Mouse (Mus musculus) left cerebral cortex, postnatal 36 days (tissue): ENCODE data around the gene Eef1e1. TPM values are rescaled to one million over a fixed set of nuclear protein-coding genes. Genes with fewer than 3 reads are reported as not detected.
"Not testable (repeated sequence)": the region's sequence is repeated elsewhere in the genome, so short reads cannot be mapped to it uniquely, and the experiment has no call there.

Experiments used
- DNase-seq, 2 experiments: peaks; one replicate each; pipeline ENCODE4 v3.0.0; 2021 to 2022; ENCODE audit warnings: low spot score in 2 of 2, mixed read lengths in 1 of 2
- intact Hi-C: fragments of 180-260 bp; cut with DNase I; formaldehyde crosslinking; loops from one replicate; pipeline ENCODE4 v1.15.1; 2025
- total RNA-seq, 2 experiments: library from RNA; stranded (reverse); gene quantifications; 2 replicates each; pipeline ENCODE4 v1.2.3; 2021

Eef1e1 gene
- 10 to 100 TPM; 26.0 to 28.3 TPM for total RNA-seq

DNA sequence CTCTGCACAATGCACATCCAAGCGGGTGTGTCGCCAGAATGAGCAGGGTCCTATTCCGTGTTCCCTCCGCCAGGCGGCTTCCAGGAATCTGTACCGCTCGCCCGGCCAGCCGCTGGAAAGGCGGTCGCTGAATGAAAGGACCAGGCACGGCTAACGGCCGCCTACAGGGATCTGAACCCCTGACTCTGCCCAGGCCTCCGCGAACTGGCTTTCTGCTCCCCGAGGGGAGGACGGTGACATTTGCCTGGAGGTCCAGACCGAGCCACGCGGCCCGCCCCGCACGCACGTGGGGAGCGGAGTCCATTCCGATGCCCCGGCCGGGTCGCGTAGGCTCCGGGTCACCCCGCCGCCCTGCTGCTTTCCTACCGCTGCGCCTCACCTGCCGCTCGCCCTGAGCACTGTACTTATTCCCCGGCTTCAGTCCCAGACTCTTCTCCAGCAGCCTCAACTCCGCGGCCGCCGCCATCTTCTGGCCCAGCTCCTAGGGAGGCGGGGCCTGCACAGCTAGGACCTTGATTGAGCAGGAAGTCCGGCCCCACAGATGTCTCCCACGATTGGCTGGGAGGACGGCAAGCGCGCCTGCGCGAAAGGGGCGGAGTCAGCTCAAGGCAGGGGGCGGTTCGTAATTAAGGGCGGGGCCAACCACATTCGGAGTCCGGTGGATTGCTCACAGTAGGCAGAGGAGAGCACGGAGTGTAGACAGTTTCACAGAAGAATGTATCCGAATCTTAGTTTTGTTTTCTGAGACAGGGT, at the start of gene Eef1e1:
TSS of gene Eef1e1 (minus strand) at position 531 of the 753 bp plus-strand sequence.
- DNase-seq, result peak; percentile 92 to 93
- intact Hi-C loops, result no loop called here

DNA sequence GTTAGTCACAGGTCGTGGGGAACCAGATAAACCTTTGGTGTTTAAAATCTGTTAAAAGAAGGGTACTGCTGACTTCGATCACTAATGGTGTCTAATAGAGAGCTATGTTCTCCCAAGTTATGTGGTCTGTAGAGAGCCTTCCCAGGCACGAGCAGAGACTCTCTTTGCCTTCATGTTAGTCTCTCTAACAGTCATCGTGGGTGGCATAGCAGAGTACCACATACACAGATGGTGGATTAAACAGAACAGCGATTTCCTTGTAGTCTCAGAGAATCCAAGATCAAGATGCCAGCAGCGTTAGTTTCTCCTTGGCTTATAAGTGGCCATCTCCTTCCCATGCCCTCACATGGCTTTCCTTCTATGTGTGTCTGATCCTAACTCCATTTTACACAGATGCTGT, 32.0 kb upstream of the Eef1e1 start:
- intact Hi-C loops, result loop anchor here (5.0 kb wide), 1 partner anchor 71 kb away; no protein-coding TSS in a partner anchor
- no peak for DNase-seq

DNA sequence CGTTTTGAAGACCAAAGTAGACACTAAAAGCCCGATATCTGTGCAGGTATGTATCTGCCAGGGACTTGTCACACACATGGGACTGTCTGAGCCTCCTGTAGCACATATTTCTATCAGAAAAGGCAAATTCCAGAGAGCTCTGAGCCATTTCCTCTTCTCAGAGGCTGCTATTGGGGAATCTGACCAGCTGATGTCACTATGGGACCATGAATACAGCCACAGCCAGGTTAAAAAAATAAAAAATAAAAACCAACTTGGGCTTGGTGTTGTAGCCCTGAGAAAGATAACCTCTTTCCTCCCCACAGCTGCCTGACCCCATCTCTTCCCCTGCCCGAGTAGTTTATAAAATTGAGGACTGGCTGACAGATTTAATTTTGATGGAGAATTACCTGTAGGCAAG, 31.2 kb upstream of the Eef1e1 start:
- peak; percentile 25 to 36 for DNase-seq
- intact Hi-C loops, result loop anchor here (5.0 kb wide), 1 partner anchor 72 kb away; no protein-coding TSS in a partner anchor

DNA sequence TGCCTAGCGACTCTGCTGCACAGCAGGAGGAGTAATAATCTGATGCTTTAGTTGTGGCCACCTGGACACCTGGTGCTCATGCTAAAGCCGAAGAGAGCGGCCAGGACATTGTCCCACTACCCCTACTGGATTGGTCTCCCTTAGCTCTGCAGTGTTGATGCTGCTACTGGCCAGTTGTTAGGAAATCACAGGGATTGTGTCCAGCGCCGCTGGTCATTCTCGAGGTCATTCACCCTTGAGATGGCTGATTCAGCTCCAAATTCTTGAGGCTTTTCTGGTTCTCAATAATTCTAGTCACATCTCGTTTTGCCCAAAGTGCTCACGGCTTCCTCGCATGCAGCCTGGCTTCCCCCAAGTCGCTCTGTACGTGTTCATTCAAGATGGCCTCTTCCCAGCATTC, 29.9 kb upstream of the Eef1e1 start:
- intact Hi-C loops, result no loop called here
- no peak for DNase-seq

DNA sequence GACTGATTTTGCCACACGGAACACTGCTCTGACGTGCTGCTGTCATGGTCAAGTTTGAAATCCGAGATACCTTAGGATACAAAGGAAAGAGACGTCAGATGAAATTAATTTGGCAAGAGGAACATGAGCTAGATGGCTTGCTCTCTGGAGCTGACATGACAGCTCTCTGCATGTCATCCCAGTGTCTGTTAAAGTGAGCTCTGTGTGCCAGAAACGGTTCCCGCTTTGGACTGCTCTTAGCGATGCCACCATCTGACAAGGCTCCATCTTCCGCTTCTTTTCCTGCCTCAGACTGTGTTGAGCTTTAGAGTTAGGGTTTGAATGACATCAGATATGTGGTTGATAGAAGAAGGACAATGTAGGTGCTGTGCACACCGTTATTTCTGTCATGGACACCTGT, 13.5 kb upstream of the Eef1e1 start:
- DNase-seq, result no peak
- intact Hi-C loops, result no loop called here

DNA sequence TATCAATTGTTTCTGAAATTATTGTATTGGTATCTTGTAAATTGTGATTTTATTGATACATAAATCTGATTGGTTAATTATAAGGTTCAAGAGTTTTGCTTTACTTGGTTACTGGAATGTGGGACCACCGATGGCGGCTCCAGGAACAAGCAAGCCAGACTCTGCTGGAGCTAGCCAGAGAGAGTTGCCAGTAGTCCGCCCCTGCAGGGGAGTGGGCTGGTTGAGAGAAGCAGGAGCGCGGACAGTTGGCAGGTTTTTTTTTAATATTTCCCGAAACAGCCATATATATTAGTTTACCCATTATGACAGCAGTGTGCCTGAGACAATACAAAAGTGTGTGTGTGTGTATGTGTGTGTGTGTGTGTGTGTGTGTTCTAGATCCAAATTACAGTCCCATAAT, 12.6 kb upstream of the Eef1e1 start:
- intact Hi-C loops, DNase-seq: not testable (repeated sequence)

DNA sequence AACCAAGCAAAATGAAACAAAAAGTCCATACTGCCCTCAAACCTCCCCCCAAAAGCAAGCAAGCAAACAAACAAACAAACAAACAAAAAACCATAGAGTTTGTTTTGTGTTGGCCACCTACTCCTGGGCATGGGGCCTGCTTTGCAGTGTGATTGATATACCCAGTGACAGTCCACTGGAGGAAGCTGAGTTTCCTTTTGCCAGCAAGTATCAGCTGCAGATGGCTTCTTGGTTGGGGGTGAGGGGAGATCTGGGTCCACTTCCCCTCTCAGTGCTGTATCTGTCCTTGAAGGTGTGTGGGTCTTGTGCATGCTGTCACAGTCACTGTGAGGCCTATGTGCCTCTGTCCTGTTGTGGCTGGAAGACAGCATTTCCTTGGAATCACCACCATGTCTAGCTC, 11.2 kb upstream of the Eef1e1 start:
- no peak for DNase-seq
- intact Hi-C loops, result no loop called here

DNA sequence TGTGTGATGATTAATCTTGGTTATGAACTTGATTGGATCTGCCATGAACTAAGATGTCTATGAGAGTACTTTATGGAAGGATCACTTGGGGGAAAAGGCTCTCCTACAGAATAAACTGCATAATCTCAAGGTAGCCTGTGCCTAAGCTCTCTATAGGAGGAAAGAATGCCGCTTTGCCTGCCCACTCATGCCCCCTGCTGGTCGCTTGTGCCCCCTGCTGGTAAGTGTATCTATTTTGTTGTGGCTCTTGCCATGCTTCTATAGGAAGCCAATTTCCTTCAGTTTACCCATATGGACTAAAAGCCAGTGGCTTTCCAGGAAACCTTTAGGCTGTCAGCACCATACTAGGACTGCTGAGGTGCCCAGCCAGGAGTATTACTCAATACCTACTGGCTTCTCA, 9.7 kb upstream of the Eef1e1 start:
- intact Hi-C loops, result no loop called here
- no peak for DNase-seq

DNA sequence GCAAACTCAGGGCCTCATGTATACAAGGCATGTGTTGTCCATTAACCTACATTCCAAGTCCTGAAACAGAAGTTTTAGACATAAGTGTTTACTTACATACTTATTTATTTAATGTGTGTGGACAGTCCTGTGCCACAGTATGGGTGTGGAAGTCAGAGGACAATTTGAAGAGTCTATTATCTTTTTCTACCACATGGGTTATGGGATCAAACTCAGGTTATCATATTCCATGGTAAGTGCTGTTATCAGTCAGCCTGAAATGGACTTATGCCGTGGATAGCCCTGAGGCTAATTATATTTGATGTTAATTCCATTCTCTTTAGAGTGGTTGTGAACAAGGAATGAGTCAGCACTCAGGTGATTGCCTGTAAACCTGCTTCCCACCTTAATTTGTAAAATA, 5.9 kb upstream of the Eef1e1 start:
- DNase-seq, result no peak
- intact Hi-C loops, result no loop called here

DNA sequence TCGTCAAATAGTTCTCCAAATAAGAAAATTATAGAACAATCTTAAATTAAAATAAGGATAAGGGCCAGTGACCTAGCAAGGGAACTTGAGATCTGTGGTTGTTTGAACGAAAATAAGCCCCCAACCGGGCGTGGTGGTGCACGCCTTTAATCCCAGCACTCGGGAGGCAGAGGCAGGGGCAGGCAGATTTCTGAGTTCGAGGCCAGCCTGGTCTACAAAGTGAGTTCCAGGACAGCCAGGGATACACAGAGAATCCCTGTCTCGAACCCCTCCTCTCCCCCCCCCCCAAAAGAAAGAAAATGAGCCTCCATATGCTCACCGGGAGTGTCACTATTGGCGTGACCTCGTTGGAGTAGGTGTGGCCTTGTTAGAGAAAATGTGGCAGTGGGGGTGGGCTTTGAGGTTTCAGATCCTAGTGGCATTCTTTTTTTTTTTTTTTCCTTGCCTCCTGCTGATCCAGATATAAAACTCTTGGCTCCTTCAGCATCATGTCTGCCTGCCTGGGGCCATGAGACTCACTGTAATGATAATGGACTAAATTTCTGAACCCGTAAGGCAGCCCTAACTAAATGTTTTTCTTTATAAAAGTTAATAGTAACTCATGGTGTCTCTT, 772 bp upstream of the Eef1e1 start:
- DNase-seq, result no peak
- intact Hi-C loops, result no loop called here

DNA sequence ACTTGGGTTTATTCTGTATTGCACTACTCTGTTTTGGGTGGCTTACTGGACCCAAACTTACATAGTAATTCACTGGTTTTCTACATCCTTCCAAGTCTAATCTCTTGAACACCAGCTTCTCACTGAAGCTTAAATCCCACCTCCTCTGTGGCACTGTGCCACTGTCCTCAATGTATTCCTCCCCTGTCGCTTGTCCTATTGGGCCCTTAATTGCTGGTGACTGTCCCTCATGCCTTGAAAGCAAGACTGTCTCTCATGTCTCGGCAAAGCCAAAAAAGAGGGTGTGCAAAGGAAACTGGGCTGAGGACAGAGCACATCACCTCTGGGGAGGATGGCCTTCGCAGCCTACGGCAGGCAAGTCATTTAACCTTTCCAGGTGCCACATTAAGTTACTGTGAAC, 993 bp downstream of the Eef1e1 start:
- DNase-seq, result no peak
- intact Hi-C loops, result no loop called here

DNA sequence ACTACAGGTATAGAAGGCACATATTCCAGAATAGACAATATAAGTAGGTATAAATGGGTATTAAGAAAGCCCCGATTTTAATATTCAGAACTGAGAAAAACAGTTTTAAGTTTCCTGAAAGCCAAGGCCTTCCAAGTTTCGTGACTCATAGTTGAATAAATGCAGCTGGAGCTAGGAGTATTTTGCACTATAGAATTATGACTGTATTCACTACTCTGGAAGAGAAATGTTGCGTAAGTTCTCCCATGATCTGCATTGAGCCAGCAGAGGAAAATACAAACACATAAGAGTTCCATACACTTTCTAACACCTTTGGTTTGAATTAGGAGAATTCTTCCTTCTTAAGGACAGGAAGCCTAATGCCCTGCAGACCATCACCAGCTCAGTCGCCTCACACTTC, 8.6 kb downstream of the Eef1e1 start:
- intact Hi-C loops, result no loop called here
- no peak for DNase-seq

DNA sequence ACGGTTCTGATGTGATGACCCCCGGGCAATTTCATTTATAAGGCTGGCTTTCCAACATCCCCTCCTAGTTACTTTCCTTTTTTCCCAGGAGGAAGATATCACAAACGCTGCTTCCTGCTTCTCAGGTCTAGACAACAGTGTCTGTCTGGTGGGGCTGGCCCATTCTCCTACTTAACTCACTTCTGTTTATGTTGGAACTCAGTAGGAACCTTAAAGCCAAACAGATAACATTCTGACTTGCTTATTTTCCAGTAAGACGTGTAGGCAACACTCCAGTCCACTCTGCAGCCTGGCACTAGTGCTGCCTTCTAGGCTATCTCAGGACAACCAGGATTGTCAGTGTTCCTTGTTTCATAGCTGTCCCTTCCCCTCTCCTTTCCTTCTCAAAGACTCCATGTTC, 9.8 kb downstream of the Eef1e1 start:
- intact Hi-C loops, result no loop called here
- no peak for DNase-seq

DNA sequence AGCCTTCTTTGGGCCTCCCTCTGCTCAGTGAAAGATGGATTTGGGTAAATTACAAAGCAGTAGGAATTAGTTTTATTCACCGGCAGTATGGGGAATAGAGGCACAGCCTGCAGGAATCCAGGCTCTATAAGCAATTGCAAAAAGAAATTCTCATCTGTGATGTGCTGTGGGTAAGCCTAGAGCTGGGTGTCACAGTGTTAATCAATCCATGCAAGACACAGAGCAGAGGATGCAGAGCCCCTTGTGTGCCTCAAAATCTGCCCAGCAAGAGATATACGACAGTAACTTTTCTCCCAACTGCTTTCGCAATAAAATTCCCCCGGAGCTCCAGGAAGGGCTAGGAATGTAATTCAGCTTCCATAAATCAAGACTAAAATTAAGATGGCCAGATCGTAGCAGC, 17.4 kb downstream of the Eef1e1 start:
- intact Hi-C loops, result no loop called here
- no peak for DNase-seq

DNA sequence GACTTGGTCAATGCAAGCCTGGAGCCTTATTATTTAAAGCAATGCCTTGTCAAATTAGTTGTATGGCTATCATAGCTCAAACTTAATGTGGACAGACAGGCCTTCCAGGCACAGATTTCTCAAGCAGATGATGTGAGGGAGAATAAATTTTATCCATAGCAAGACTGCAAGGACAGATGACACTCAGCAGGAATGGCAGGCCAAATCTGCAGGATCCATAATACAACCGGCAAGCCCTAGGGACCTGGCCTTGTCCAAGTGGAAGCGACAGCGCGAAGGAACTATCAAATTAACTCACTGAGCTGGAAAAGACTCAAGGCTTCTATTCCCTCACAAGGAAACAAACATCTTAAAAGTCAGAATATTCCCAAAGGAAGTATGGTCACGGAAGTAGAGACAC, 17.9 kb downstream of the Eef1e1 start:
- intact Hi-C loops, result no loop called here

DNA sequence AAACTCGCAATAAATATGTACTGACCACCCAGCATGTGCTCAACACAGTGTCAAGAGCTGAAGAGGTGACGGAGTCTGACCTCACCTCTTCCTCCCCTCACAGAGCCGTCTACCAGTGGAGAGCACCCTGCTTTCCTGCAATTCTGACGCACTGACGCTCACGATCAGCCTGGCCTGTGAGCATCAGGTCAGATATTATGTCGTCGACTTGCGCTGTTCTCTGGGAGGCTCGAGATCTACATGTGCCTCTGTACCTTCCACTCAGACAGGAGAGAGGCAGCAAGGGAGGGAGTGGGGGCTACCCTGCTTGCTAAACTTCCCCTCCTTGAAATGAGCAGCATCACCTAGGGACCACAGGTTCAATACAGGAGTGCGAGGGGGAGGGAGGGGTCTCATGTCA, 20.2 kb downstream of the Eef1e1 start:
- no peak for DNase-seq
- intact Hi-C loops, result no loop called here

More for the DNA sequence above, 17.9 kb downstream of the Eef1e1 start:
- no peak for DNase-seq

DNA sequence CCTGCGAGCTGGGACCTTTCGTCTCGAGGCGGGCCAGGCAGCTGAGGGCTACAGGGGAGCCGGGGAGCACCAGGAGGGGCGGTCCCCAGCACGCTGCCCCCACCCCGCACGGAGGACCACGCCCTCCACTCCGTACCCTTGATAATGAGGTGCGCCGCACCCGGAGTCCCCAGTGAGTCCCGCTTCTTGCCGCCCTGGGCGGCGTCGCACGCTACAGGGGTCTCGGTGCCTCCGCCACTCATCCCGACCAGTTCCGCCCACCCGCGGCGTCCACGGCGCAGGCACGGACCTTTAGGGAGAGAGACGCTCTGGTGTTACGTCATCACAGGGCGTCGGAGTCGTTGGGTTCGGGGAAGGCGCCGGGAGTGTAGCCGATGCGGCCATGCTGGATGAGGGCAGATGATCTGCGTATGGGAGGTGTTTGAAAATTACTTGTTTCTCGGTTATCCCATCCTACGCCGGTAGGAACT, 24.0 kb downstream of the Eef1e1 start, which contains the start of gene Bloc1s5:
TSS of gene Bloc1s5 (minus strand) at position 310 of the 470 bp plus-strand sequence.
- intact Hi-C loops, result no loop called here
- peak; percentile 93 for DNase-seq

DNA sequence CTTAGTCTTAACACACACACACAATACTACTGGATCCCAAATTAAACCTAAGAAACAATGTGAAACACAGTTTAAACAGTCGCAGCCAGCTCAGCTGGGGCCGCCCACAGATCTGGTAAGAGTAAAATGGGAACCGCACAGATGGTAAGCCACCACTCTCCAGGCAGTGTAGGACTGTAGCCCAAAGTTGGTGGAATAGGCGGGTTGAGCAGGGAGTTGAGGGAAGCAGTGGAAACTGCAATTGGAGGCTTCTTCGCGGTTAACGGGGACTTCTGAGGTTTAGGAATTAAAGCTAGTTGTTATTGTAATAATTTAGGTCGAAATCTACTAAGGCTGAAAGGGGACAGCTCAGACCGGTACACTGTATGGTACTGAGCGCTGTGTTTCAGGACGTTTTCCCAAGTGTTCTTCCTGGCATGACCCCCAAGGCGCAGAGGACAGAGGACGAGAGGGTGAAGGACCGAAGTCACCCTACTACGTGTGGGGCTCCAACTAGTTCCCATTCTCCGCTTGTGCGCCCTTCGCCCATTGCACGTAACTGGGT, 24.5 kb downstream of the Eef1e1 start:
- intact Hi-C loops, result no loop called here
- peak; percentile 82 for DNase-seq

DNA sequence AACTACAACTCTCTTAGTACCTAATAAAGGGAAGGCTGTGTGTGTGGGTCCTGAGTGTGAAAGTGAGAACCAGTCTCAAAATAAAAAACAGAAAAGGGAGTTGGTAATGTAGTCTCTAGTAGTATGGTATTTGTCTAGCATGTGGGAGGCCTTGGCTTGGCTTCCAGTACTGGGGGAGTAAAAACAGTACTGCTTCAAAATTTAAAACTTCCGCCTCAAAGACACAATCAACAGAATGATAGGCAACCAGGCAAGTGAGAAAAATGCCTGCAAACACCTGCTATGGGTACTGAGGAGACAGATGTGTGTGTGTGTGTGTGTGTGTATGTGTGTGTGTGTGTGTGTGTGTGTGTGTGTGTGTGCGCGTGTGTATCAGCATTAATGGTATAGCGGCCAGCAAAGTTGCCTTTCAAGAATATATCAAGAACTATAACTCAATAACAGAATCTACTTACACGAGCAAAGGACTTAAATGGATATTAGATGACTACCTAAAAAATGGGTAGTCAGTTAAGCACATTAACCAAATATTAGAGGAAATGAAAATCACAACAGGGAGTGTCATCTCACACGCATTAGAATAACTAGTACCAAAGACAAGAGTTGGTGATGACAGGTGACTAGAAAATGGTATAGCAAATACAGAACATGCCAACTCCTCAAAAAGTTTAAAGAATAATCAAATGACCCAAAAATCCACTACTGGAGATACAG, 25.4 kb downstream of the Eef1e1 start:
- intact Hi-C loops, result no loop called here
- peak; percentile 34 to 45 for DNase-seq

DNA sequence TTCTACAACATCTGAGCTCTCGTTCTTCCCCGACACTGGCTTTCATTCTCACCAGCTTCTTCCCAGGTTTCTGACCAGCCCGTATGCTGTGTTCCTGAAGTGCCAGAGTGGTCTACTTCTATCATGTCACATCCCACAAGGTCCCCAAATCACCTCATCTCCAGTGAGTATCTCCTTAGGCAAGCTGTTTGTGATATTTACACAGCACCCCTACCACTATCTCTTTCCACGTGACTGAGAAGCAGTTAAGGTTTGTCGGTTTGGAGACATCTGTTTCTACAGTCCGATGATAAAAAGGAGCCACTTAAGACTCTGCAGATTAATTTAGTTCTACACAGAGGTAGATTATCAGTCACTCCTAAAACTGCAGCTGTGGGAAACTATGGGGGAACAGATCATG, 26.3 kb downstream of the Eef1e1 start:
- intact Hi-C loops, result no loop called here

DNA sequence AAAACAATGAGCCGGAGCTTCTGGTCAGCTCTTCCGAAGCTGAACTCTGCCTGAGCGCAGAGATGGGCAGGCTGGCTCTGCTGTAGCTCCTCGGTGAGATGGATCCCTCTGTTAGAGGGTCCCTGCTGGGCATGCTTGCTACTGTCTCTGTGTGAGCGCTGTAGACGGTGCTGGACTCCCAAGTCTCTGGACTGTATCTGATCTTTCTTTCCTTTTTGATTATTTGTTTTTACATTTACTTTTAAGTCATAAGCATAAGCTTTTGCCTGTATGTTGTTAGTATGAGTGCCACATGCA, 32.7 kb downstream of the Eef1e1 start:
- no peak for DNase-seq
- intact Hi-C loops, result no loop called here

More for the DNA sequence above, 26.3 kb downstream of the Eef1e1 start:
- DNase-seq, result no peak
